Mouse (Mus musculus) C2C12 (cell line): ENCODE data around the gene Igfbp4. TPM values are rescaled to one million over a fixed set of nuclear protein-coding genes. Genes with fewer than 3 reads are reported as not detected.

Experiments used
- H3K27me3 ChIP-seq: one replicate; pipeline ENCODE4 v1.6.1; 2011; ENCODE audit not compliant: control insufficient read depth, insufficient read depth, insufficient read length
- H3K36me3 ChIP-seq: one replicate; pipeline ENCODE4 v1.6.1; 2011; ENCODE audit not compliant: control insufficient read depth, insufficient read depth
- H3K4me3 ChIP-seq: one replicate; pipeline ENCODE4 v1.5.1; 2011; ENCODE audit warnings: mild to moderate bottlenecking, control low read depth; ENCODE audit not compliant: poor library complexity, insufficient read depth, severe bottlenecking
- H3K79me2 ChIP-seq: one replicate; pipeline ENCODE4 v1.6.1; 2011; ENCODE audit not compliant: control insufficient read depth, insufficient read depth
- H3K79me3 ChIP-seq: one replicate; pipeline ENCODE4 v1.6.1; 2011; ENCODE audit warnings: low read depth, control low read depth
- H3ac ChIP-seq: one replicate; pipeline ENCODE3; 2011; ENCODE audit warnings: low read depth; ENCODE audit not compliant: control insufficient read depth, insufficient read length
- CEBPB ChIP-seq: IDR thresholded peaks from one replicate; pipeline ENCODE4 v1.6.1; 2011; ENCODE audit warnings: low read depth, mild to moderate bottlenecking, control low read depth, moderate library complexity
- CTCF ChIP-seq: IDR thresholded peaks from one replicate; pipeline ENCODE4 v1.5.1; 2011; ENCODE audit not compliant: control insufficient read depth, insufficient read depth, insufficient read length
- FOSL1 ChIP-seq: IDR thresholded peaks from one replicate; pipeline ENCODE4 v1.8.0; 2011; ENCODE audit warnings: mild to moderate bottlenecking, low read length; ENCODE audit not compliant: poor library complexity, insufficient read depth, severe bottlenecking
- MAX ChIP-seq: IDR thresholded peaks from one replicate; pipeline ENCODE4 v1.6.1; 2011; ENCODE audit warnings: mild to moderate bottlenecking, control low read depth
- MYOD1 ChIP-seq: IDR thresholded peaks from one replicate; pipeline ENCODE4 v1.6.1; 2011; ENCODE audit warnings: low read depth; ENCODE audit not compliant: control insufficient read depth, insufficient read length
- MYOG ChIP-seq: IDR thresholded peaks from one replicate; pipeline ENCODE4 v1.6.1; 2011; ENCODE audit not compliant: control insufficient read depth, insufficient read length; ENCODE audit errors: extremely low read depth
- USF1 ChIP-seq: IDR thresholded peaks from one replicate; pipeline ENCODE4 v1.6.1; 2011; ENCODE audit warnings: low read depth, mild to moderate bottlenecking, control low read depth, moderate library complexity
- polyA plus RNA-seq: library from polyadenylated mRNA; unstranded; fragments of >200 nt; fragmentation: generic; extraction: Trizol; gene quantifications from one replicate; pipeline ENCODE4 v1.2.1, GENCODE M21; 2012; ENCODE audit warnings: missing spikeins

Gene Igfbp4
- polyA plus RNA-seq, 1 experiment, result 38.5 TPM

GRCm38 (mm10) chr11:99076744-99077319 is 35.8 kb downstream of the Igfbp4 start:
- Histone ChIP-seq H3K36me3 (no peaks in the 10 kb centered on the region), H3ac (no peak overlapping the region), H3K79me3 (no peaks in the 10 kb centered on the region), H3K79me2 (no peaks in the 10 kb centered on the region), H3K4me3 (no peak overlapping the region), H3K27me3 (no peaks in the 10 kb centered on the region)
- TF ChIP-seq MAX, result peak; percentile 46
- no peak for TF ChIP-seq MYOG
- peak; percentile 42 for TF ChIP-seq FOSL1

- H3ac ChIP-seq, result no peak overlapping the region
- H3K36me3 ChIP-seq, result no peaks in the 10 kb centered on the region
- H3K27me3 ChIP-seq, result no peaks in the 10 kb centered on the region
- no peaks in the 10 kb centered on the region for H3K79me2 ChIP-seq
- no peak for TF ChIP-seq CTCF
- TF ChIP-seq MAX, result no peak
- no peak for TF ChIP-seq MYOG
- no peak for TF ChIP-seq FOSL1
- TF ChIP-seq USF1, result no peak
- no peak for TF ChIP-seq MYOD1
- no peak for TF ChIP-seq CEBPB
- no peaks in the 10 kb centered on the region for H3K79me3 ChIP-seq
- H3K4me3 ChIP-seq, result no peak overlapping the region
Measured at GRCm38 (mm10) chr11:99077869-99078268, 36.8 kb downstream of the Igfbp4 start.

GRCm38 (mm10) chr11:99080902-99081543 is 40.0 kb downstream of the Igfbp4 start:
- no peak overlapping the region for H3ac ChIP-seq
- no peak for TF ChIP-seq CTCF
- TF ChIP-seq USF1, result no peak
- TF ChIP-seq CEBPB, result no peak
- TF ChIP-seq MYOD1, result no peak
- TF ChIP-seq MYOG, result no peak
- TF ChIP-seq FOSL1, result no peak
- TF ChIP-seq MAX, result no peak
- no peak overlapping the region for H3K4me3 ChIP-seq
- no peaks in the 10 kb centered on the region for H3K79me3 ChIP-seq
- H3K79me2 ChIP-seq, result no peaks in the 10 kb centered on the region
- no peaks in the 10 kb centered on the region for H3K36me3 ChIP-seq
- H3K27me3 ChIP-seq, result no peaks in the 10 kb centered on the region

- no peaks in the 10 kb centered on the region for H3K79me2 ChIP-seq
- H3ac ChIP-seq, result no peak overlapping the region
- H3K36me3 ChIP-seq, result no peaks in the 10 kb centered on the region
- no peaks in the 10 kb centered on the region for H3K79me3 ChIP-seq
- TF ChIP-seq USF1, result no peak
- peak; percentile 93 for TF ChIP-seq CEBPB
- no peak overlapping the region for H3K4me3 ChIP-seq
- H3K27me3 ChIP-seq, result no peaks in the 10 kb centered on the region
Measured at GRCm38 (mm10) chr11:99081566-99081965, 40.5 kb downstream of the Igfbp4 start.

- H3K27me3 ChIP-seq, result no peaks in the 10 kb centered on the region
- H3K79me2 ChIP-seq, result no peaks in the 10 kb centered on the region
- no peak for TF ChIP-seq USF1
- TF ChIP-seq FOSL1, result no peak
- no peak for TF ChIP-seq MYOD1
- TF ChIP-seq CEBPB, result no peak
- TF ChIP-seq MAX, result no peak
- no peak for TF ChIP-seq MYOG
- no peak for TF ChIP-seq CTCF
- H3ac ChIP-seq, result no peak overlapping the region
- H3K4me3 ChIP-seq, result no peak overlapping the region
- no peaks in the 10 kb centered on the region for H3K79me3 ChIP-seq
- no peaks in the 10 kb centered on the region for H3K36me3 ChIP-seq
Measured at GRCm38 (mm10) chr11:99082098-99082497, 41.1 kb downstream of the Igfbp4 start.

GRCm38 (mm10) chr11:99083516-99083915 is 42.5 kb downstream of the Igfbp4 start:
- Histone ChIP-seq H3K27me3 (no peaks in the 10 kb centered on the region), H3K79me3 (no peaks in the 10 kb centered on the region), H3ac (no peak overlapping the region)

More at GRCm38 (mm10) chr11:99083516-99083915, 42.5 kb downstream of the Igfbp4 start:
- Histone ChIP-seq H3K36me3 (no peaks in the 10 kb centered on the region), H3K79me2 (no peaks in the 10 kb centered on the region), H3K4me3 (no peak overlapping the region)
- TF ChIP-seq FOSL1 (no peak), MYOG (no peak), USF1 (no peak), MAX (no peak), CEBPB (no peak), MYOD1 (no peak), CTCF (no peak)
